Mouse (Mus musculus): ENCODE results near the gene Rtl10.

DNA sequence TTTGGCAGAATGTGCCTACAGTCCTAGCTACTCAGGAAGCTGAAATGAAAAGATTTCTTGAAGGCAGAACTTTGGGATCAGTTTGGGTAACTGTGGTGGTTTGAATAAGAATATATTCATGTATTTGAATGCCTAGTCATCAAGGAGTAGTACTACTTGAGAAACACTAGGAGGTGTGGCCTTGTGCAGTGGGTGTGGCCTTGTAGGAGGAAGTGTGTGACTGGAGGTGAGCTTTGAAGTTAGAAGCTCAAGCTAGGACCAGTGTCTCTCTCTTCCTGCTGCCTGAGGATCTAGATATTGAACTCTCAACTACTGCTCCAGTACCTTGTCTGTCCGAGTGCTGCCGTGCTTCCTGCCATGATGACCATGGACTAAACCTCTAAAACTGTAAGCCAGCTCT, 12.6 kb upstream of the Rtl10 start:
- TF ChIP-seq CTCF (IDR thresholded peaks at IDR 0.05; ENCODE audit: control insufficient read depth, insufficient read depth, low read length) (no peak), POLR2A (IDR thresholded peaks at IDR 0.05; ENCODE audit: borderline replicate concordance, control insufficient read depth, low read depth, low read length) (no peak)
